Mouse (Mus musculus): ENCODE data around the gene 2210016L21Rik. TPM values are rescaled to one million over a fixed set of nuclear protein-coding genes. Genes with fewer than 3 reads are reported as not detected.

2210016L21Rik gene
- polyA plus RNA-seq, 1 experiment from 2014 or later: 53.3 TPM

DNA sequence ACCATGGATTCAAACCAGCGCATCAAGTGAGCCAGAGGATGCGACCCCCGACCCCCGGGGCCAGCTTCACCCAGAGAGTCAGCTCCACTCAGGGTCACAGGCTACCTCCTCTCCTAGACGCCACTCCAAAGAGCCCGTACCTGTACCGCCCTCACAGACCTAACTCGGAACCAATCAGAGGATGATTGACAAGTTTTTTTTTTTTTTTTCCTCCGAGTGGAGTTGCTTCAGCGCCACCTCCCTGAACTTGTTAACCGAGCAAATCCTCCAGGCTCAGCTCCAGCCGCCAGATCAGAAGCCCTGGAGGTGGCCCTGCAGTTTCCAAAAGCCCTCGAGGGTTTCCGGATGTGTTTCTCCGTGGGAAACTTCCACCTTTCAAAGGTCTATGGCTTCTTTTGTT, 40.0 kb downstream of the 2210016L21Rik start:
- no peak overlapping the region for H3K27ac ChIP-seq (ENCODE audit: low read length)
- H3K4me1 ChIP-seq (ENCODE audit: control insufficient read depth, insufficient read depth, low read length): peaks cover 12% of the 10 kb centered on the region; the same call in 1 of the 2 replicates
- no peaks in the 10 kb centered on the region for H3K27me3 ChIP-seq (replicated peaks; ENCODE audit: control insufficient read depth, insufficient read depth, low read length)
- ATAC-seq: no peak
- 72% methylated on average over 15 of the region's 15 CpGs for WGBS
- H3K4me3 ChIP-seq (ENCODE audit: low read length): no peak overlapping the region
- no peaks in the 10 kb centered on the region for H3K36me3 ChIP-seq (ENCODE audit: control insufficient read depth, insufficient read depth, low read length)
- no peak overlapping the region for H3K9ac ChIP-seq (ENCODE audit: low read depth, low read length)
- H3K9me3 ChIP-seq (ENCODE audit: control insufficient read depth, low read length): no peaks in the 10 kb centered on the region
- no peak overlapping the region for H3K4me2 ChIP-seq (ENCODE audit: low read depth, low read length)

DNA sequence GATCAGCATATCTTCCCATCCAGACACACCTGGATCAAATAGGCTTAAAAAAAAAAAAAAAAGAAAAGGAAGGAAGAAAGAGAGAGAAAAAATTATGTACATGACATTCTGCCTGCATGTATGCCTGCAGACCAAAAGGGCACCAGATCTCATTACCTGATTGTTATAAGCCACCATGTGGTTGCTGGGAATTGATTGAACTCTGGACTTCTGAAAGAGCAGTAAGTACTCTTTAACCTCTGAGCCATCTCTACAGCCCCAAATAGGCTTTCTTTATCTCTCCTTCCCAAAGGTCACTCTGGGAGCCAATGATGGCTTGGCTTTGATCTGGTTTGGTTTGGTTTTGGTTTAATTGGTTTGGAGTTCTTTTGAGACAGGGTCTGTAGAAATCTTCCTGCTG, 43.1 kb downstream of the 2210016L21Rik start:
- ATAC-seq: peak; percentile 68
- H3K4me1 ChIP-seq (ENCODE audit: control insufficient read depth, insufficient read depth, low read length): 0 out of 2 replicates have a peak, but pooled peaks cover 2% of the 10 kb centered on the region

DNA sequence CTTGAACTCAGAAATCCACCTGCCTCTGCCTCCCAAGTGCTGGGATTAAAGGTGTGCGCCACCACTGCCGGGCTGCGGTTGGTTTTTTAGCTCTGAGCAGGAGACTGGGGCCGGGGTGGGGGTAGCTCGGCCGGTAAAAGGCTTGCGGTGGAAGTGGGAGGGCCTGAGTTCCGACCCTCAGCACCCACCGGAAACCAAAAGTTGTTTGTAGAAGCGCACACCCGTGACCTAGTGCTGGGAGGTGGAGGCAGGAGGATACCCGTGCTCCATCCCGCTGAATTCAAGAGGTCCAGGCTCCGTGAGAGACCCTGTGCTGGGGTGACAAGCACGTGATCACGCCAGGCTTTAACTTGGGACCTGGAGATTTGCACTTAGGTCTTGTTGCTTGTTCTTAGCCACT, 54.5 kb downstream of the 2210016L21Rik start:
- Histone ChIP-seq H3K27me3 (replicated peaks; ENCODE audit: control insufficient read depth, insufficient read depth, low read length) (no peaks in the 10 kb centered on the region), H3K27ac (ENCODE audit: low read length) (no peak overlapping the region), H3K4me2 (ENCODE audit: low read depth, low read length) (no peak overlapping the region), H3K4me1 (ENCODE audit: control insufficient read depth, insufficient read depth, low read length) (no peaks in the 10 kb centered on the region; the same call in 1 of the 2 replicates), H3K9me3 (ENCODE audit: control insufficient read depth, low read length) (no peaks in the 10 kb centered on the region), H3K9ac (ENCODE audit: low read depth, low read length) (no peak overlapping the region), H3K36me3 (ENCODE audit: control insufficient read depth, insufficient read depth, low read length) (no peaks in the 10 kb centered on the region), H3K4me3 (ENCODE audit: low read length) (no peak overlapping the region)
- 83% methylated on average over 16 of the region's 16 CpGs for WGBS
- no peak for ATAC-seq

More for the DNA sequence above, 43.1 kb downstream of the 2210016L21Rik start:
- H3K27me3 ChIP-seq (replicated peaks; ENCODE audit: control insufficient read depth, insufficient read depth, low read length): no peaks in the 10 kb centered on the region
- no peaks in the 10 kb centered on the region for H3K9me3 ChIP-seq (ENCODE audit: control insufficient read depth, low read length)
- 0 out of 2 replicates have a peak overlapping the region, but pooled peaks have one; percentile 40 for H3K27ac ChIP-seq (ENCODE audit: low read length)
- H3K36me3 ChIP-seq (ENCODE audit: control insufficient read depth, insufficient read depth, low read length): no peaks in the 10 kb centered on the region
- no peak overlapping the region for H3K9ac ChIP-seq (ENCODE audit: low read depth, low read length)
- no peak overlapping the region for H3K4me2 ChIP-seq (ENCODE audit: low read depth, low read length)
- no peak overlapping the region for H3K4me3 ChIP-seq (ENCODE audit: low read length)

DNA sequence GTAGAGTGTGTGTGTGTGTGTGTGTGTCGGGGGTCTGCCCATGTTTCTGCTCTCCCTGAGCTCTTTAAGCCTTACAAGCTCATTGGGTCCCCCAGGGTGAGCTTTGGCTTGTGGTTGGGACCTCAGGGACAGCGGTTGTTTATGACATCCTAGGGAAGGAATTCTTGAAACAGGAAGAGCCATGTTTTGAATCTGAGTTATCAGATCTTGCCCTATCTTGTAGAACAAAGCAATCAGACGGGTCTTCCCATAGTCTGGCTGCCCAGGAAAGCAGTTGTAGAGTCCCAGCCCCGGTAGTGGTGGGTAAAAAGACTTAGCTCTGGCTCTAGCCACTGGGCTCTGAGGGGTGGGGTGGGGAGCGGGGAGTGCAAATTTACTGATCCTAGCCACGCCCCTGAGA, 55.4 kb downstream of the 2210016L21Rik start:
- ATAC-seq: no peak
- WGBS: 60% methylated on average over 6 of the region's 6 CpGs
- H3K36me3 ChIP-seq (ENCODE audit: control insufficient read depth, insufficient read depth, low read length): no peaks in the 10 kb centered on the region
- no peak overlapping the region for H3K9ac ChIP-seq (ENCODE audit: low read depth, low read length)
- no peaks in the 10 kb centered on the region for H3K27me3 ChIP-seq (replicated peaks; ENCODE audit: control insufficient read depth, insufficient read depth, low read length)
- no peaks in the 10 kb centered on the region for H3K9me3 ChIP-seq (ENCODE audit: control insufficient read depth, low read length)
- no peak overlapping the region for H3K27ac ChIP-seq (ENCODE audit: low read length)
- H3K4me1 ChIP-seq (ENCODE audit: control insufficient read depth, insufficient read depth, low read length): no peaks in the 10 kb centered on the region; the same call in 1 of the 2 replicates
- H3K4me3 ChIP-seq (ENCODE audit: low read length): no peak overlapping the region
- no peak overlapping the region for H3K4me2 ChIP-seq (ENCODE audit: low read depth, low read length)

Other genes with a start within 250 kb of the 2210016L21Rik start
- gene Tchp, start 234.4 kb upstream of the 2210016L21Rik start, polyA plus RNA-seq (2015; fragmentation: Nextera tagmentation; extraction: Ambion mirVana): 5.8 and 8.2 TPM in 2 replicates
- gene Ankrd13a, start 167.5 kb upstream of the 2210016L21Rik start, polyA plus RNA-seq (2015; fragmentation: Nextera tagmentation; extraction: Ambion mirVana): 12.7 and 16.7 TPM in 2 replicates
- gene Git2, start 166.6 kb upstream of the 2210016L21Rik start, polyA plus RNA-seq (2015; fragmentation: Nextera tagmentation; extraction: Ambion mirVana): 27.1 and 29.9 TPM in 2 replicates
- gene 1500011B03Rik, start 118.7 kb upstream of the 2210016L21Rik start, polyA plus RNA-seq (2015; fragmentation: Nextera tagmentation; extraction: Ambion mirVana): 51.5 and 54.7 TPM in 2 replicates
- not detected in 2 replicates for gene 4930519G04Rik, start 88.5 kb upstream of the 2210016L21Rik start, polyA plus RNA-seq (2015; fragmentation: Nextera tagmentation; extraction: Ambion mirVana)
- gene Gm9936, start 83.5 kb upstream of the 2210016L21Rik start, polyA plus RNA-seq (2015; fragmentation: Nextera tagmentation; extraction: Ambion mirVana): 0.10 TPM in 2 replicates
- gene Oasl2, start 45.2 kb upstream of the 2210016L21Rik start, polyA plus RNA-seq (2015; fragmentation: Nextera tagmentation; extraction: Ambion mirVana): 6.0 and 7.4 TPM in 2 replicates
- 1.3 and 2.1 TPM in 2 replicates for gene Oasl1, start 18.9 kb upstream of the 2210016L21Rik start, polyA plus RNA-seq (2015; fragmentation: Nextera tagmentation; extraction: Ambion mirVana)
- 16.1 and 21.7 TPM in 2 replicates for gene Hnf1a, start 28.9 kb downstream of the 2210016L21Rik start, polyA plus RNA-seq (2015; fragmentation: Nextera tagmentation; extraction: Ambion mirVana)
- gene Sppl3, start 69.0 kb downstream of the 2210016L21Rik start, polyA plus RNA-seq (2015; fragmentation: Nextera tagmentation; extraction: Ambion mirVana): 8.1 and 8.6 TPM in 2 replicates
- gene Gm10401, start 156.1 kb downstream of the 2210016L21Rik start, polyA plus RNA-seq (2015; fragmentation: Nextera tagmentation; extraction: Ambion mirVana): 17.6 and 22.0 TPM in 2 replicates
- 150 and 162 TPM in 2 replicates for gene Acads, start 177.2 kb downstream of the 2210016L21Rik start, polyA plus RNA-seq (2015; fragmentation: Nextera tagmentation; extraction: Ambion mirVana)
- gene Unc119b, start 192.8 kb downstream of the 2210016L21Rik start, polyA plus RNA-seq (2015; fragmentation: Nextera tagmentation; extraction: Ambion mirVana): 22.1 and 23.2 TPM in 2 replicates
- 68.5 and 82.4 TPM in 2 replicates for gene Mlec, start 216.0 kb downstream of the 2210016L21Rik start, polyA plus RNA-seq (2015; fragmentation: Nextera tagmentation; extraction: Ambion mirVana)